Mouse (Mus musculus) cerebellum, adult 2 months (tissue): ENCODE results near the gene 2310011J03Rik. TPM values are rescaled to one million over a fixed set of nuclear protein-coding genes. Genes with fewer than 3 reads are reported as not detected.

Experiments used
- DNase-seq, 2 experiments: peaks; one replicate each; pipeline ENCODE4 v3.0.0; 2021
- H3K27ac ChIP-seq: fragments of 200-500 bp; 2 replicates; pipeline ENCODE4 v1.5.1; 2012; ENCODE audit warnings: low read length, control low read depth, inconsistent platforms; ENCODE audit not compliant: insufficient read depth
- H3K27me3 ChIP-seq: fragments of 200-500 bp; 2 replicates; pipeline ENCODE4 v1.6.1; 2012; ENCODE audit warnings: inconsistent platforms, mild to moderate bottlenecking, low read length, moderate library complexity; ENCODE audit not compliant: control insufficient read depth, insufficient read depth
- H3K4me1 ChIP-seq: fragments of 200-500 bp; 2 replicates; pipeline ENCODE4 v1.6.1; 2011; ENCODE audit warnings: low read length; ENCODE audit not compliant: control insufficient read depth, insufficient read depth
- H3K4me3 ChIP-seq: fragments of 200-500 bp; replicated peaks from 2 replicates; pipeline ENCODE3; 2011; ENCODE audit warnings: mild to moderate bottlenecking, low read depth, low read length, control low read depth; ENCODE audit not compliant: insufficient read depth
- CTCF ChIP-seq: fragments of 200-500 bp; IDR thresholded peaks from 2 replicates; pipeline ENCODE4 v1.5.1; 2011; ENCODE audit warnings: low read depth, mild to moderate bottlenecking, control low read depth, low read length, moderate library complexity, borderline replicate concordance; ENCODE audit not compliant: insufficient read depth
- POLR2A ChIP-seq: fragments of 200-500 bp; IDR thresholded peaks from 2 replicates; pipeline ENCODE4 v1.6.1; 2011; ENCODE audit warnings: low read length, control low read depth, borderline replicate concordance; ENCODE audit not compliant: insufficient read depth
- WGBS: fragments of 180-500 bp; shearing (Covaris S2); methylation state at CpG from one replicate; pipeline ENCODE4 v1.1.7; 2018; 5-methylcytosine and 5-hydroxymethylcytosine counted together
- polyA plus RNA-seq: library from polyadenylated mRNA; depleted of rRNA; stranded (reverse); fragments of >200 nt; gene quantifications from 2 replicates; pipeline ENCODE4 v1.2.3, GENCODE M21; 2012

2310011J03Rik gene
- polyA plus RNA-seq, 1 experiment, result 51.1 TPM

DNA sequence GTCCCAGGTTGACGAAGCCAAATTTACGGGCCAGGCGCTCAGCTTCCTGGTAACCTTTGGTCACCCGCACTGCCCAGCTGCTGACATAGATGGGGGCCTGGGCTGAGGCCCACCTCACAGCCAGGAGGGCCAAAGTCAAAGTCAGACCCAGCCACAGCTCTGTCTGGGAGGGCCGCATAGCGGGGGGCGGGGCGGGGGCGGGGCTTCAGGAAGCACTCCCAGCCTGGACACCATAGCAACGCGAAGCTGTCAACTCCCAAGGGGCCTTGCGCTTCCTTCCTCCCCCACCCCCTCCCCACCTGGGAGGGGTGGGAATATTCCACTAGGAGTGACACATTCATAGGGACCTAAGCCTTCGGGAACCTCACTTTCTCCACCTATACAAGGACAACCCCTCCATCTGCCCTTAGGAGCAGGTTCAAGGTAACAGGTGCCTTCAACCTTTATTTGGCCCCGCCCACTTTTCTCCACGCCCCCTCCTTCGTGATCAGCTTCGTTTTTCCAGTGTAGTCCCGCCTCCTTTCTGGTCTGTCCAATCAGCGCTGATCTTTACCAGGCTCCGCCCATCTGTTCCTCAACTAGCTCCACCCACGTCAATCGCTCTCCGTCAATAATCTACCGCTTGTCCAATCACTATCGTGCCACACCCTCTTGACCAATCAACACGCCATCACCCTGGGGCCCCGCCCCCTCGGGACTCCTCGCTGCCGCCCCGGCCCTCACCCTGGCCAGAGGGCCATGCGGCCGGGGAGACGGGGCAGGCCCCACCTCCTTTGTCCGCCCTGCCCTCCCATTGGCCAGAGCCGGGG is 9.1 kb upstream of the 2310011J03Rik start, which contains the start of the genes Pcsk4 and Reep6:
Pcsk4 (minus strand) TSS at position 226 of the 809 bp plus-strand sequence.
Reep6 (plus strand) TSS at position 681 of the 809 bp plus-strand sequence.
- H3K4me3 ChIP-seq, result peak within 1 kb of the TSS; percentile 64
- WGBS, result 5% methylated on average over 36 of the region's 36 CpGs

DNA sequence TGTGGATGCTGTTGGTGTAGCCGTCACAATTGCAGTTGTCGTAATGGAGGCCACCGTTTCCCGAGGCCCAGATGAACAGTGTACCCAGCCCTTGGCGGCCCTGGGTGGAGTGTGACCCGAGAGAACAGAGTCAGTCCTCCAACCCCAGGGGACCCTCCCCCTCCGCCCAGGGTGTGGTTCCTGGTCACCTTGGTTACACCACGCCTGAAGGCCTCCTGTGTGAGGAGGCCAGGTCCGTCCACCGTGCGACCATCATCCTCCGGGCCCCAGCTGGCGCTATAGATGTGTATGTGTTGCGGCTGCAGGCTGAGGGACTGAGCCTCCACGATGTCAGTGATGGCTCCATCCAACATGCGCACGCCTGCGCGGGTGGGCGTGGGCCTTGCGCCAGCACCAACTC is 4.7 kb upstream of the 2310011J03Rik start:
- DNase-seq, result no peak
- no peak overlapping the region for H3K27ac ChIP-seq
- TF ChIP-seq CTCF, result no peak
- TF ChIP-seq POLR2A, result no peak
- no peak overlapping the region for H3K4me3 ChIP-seq
- peaks cover 5% of the 10 kb centered on the region for H3K4me1 ChIP-seq
- H3K27me3 ChIP-seq, result no peaks in the 10 kb centered on the region
- 81% methylated on average over 21 of the region's 21 CpGs for WGBS

More for the DNA sequence above, 9.1 kb upstream of the 2310011J03Rik start, which contains the start of the genes Pcsk4 and Reep6:
- Histone ChIP-seq H3K27me3 (no peaks in the 10 kb centered on the region), H3K4me1 (peaks cover 29% of the 10 kb centered on the region), H3K27ac (no peak within 1 kb of the TSS)
- TF ChIP-seq POLR2A (no peak), CTCF (no peak)
- DNase-seq, result peak; percentile 91 to 96

DNA sequence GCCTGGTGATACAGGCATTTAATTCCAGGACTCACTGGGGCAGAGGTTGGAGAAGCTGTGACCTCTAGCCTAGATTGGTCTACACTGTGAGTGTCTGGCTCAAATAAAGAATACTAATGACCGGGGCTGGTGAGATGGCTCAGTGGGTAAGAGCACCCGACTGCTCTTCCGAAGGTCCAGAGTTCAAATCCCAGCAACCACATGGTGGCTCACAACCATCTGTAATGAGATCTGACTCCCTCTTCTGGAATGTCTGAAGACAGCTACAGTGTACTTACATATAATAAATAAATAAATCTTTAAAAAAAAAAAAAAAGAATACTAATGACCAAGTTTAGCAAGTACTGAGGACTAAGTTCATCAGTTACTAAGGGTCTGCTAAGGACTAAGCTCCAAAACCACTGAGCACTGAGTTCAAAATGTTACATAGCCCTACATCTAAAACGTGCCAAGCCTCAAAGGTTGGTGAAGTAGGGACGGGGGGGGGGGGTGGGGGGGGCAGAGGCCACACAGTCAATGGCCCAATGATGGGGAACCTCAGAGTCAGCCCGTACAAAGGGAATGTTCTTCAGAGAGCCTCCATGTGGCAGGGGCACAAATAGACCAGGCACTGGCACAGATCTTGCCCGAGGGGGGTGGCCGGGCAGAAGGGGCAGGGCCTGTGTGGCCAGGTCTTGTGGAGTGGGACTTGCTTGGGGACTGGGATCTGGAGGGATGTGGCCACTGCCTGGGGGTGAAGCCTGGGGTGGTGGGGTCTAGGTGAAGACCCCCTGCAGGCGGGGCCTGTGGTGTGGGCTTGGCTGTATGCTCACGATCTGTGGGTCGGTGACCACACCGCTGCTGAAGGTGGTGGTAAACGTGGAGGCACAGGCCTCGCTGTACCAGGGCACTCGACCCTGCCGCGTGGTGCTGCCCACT is 4.0 kb upstream of the 2310011J03Rik start:
- WGBS, result 67% methylated on average over 17 of the region's 17 CpGs
- H3K4me3 ChIP-seq, result peak overlapping the region; percentile 74

DNA sequence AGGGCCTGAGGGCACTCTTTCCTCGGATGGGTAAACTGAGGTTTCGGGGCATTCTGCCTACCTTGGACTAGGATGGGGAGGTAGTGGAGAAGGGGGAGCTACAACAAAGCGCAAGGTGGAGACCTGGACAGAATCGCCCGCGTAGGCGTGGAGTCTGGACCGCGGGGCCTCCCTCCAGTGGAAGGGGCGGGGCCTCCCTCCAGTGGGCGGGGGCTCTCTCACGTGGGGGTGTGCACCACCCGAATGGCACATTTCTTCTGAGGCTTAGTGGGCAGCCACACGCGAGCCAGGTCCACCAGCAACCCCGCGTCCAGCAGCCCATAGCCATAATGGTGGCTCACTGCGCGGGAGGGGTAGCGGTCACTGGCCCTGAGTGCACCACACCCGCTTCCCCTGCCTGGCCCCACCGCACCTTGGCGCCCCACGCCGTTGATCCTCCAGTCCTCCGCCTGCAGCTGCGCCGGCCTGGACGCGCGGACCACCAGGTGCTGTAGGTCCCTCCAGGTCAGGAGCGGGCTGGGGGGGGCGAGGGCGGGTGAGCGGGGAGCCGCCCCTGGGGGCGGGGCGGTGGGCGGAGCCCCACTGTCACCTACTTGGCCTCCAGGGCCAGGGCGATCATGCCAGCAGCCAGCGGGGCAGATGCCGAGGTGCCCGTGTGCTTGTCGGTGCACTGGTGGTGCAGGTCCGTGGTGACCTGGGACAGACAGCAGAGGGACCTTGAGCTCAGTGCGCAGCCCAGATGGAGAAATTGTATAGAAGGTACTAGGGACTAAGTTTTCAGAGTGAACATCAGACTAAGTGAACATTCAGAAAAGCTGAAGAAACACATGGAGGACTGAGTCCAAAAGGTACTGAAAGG is 3.2 kb upstream of the 2310011J03Rik start:
- Histone ChIP-seq H3K27me3 (no peaks in the 10 kb centered on the region), H3K4me1 (peaks cover 8% of the 10 kb centered on the region), H3K27ac (peak overlapping the region; percentile 34; the same call in 1 of the 2 replicates), H3K4me3 (peak overlapping the region; percentile 74)
- WGBS, result 2% methylated on average over 46 of the region's 46 CpGs
- DNase-seq, result peak; percentile 71 to 74
- TF ChIP-seq CTCF, result no peak
- 0 out of 2 replicates have a peak, but pooled peaks have one; percentile 27 for TF ChIP-seq POLR2A

More for the DNA sequence above, 4.0 kb upstream of the 2310011J03Rik start:
- peaks cover 8% of the 10 kb centered on the region for H3K4me1 ChIP-seq
- H3K27ac ChIP-seq, result no peak overlapping the region
- H3K27me3 ChIP-seq, result no peaks in the 10 kb centered on the region
- TF ChIP-seq CTCF, result no peak
- no peak for TF ChIP-seq POLR2A
- DNase-seq, result no peak

DNA sequence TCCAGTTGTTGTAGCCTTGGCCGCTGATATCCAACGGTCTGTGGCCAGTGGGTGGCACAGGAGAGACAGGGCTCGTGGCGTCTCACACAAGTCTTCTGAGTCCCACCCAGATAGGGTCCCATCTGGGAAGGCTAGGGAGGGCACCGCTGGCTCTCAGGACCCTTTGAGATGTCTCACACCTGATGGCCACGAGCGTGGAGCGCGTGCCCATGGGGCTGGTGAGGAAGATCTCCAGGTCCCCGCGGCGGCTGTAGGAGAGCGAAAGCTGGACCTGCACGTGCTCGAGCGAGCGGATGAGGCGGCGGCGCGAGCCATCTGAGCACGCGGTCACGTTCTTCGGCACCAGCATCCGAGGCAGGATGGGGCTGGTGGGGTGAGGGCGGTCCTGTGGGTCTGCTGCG is 2.5 kb upstream of the 2310011J03Rik start:
- Histone ChIP-seq H3K4me1 (peaks cover 10% of the 10 kb centered on the region), H3K27me3 (no peaks in the 10 kb centered on the region), H3K27ac (0 out of 2 replicates have a peak overlapping the region, but pooled peaks have one; percentile 2), H3K4me3 (peak overlapping the region; percentile 74)
- TF ChIP-seq CTCF (no peak), POLR2A (no peak)
- DNase-seq, result no peak
- WGBS, result 3% methylated on average over 28 of the region's 28 CpGs

DNA sequence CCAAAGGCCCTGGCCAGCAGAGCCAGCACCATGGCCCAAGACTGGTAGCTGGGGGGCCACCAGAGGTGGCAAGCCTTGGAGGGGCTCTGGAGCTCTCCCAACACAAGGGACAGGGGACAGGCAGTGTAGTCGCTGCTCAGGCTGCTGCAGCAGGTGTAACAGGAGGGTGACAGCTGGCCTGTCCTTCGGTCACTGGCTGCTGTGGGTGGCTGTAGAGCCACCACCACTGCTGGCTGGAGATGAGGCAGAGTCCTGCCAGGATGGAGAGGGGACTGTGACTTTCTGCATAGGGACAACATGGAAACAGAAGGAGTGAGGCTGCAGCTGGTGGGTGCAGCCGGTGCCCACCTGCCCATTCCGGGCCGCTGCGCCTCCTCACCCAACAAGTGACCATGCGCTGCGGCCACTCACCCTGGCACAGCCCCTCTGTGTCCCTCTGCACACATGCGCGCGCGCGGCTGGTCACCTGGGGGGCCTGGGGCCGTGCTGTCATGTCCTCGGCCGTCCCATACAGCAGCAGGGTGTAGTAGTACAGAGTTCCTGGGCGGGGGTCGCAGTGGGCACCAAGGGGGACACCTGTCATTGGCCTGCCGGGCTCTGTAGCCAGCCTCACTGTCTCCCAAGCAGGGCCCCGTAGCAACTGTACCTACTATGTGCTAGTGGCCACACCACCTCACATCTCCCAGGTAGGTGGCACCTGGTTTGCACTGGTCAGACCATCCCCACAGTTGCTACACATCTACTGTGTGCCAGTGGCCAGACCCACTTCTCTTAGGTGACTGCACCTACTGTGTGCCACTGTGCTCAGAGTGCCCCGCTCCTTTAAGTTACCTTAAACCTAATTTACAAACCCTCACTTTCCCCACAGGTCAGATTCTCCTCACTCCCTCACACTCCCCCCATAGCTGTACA is 1.6 kb upstream of the 2310011J03Rik start:
- peaks cover 17% of the 10 kb centered on the region for H3K4me1 ChIP-seq

More for the DNA sequence above, 1.6 kb upstream of the 2310011J03Rik start:
- Histone ChIP-seq H3K4me3 (no peak overlapping the region), H3K27me3 (no peaks in the 10 kb centered on the region), H3K27ac (no peak overlapping the region)
- DNase-seq, result no peak
- TF ChIP-seq POLR2A (no peak), CTCF (no peak)
- 81% methylated on average over 21 of the region's 21 CpGs for WGBS
